Mouse (Mus musculus): ENCODE results near the gene Olfr279.

DNA sequence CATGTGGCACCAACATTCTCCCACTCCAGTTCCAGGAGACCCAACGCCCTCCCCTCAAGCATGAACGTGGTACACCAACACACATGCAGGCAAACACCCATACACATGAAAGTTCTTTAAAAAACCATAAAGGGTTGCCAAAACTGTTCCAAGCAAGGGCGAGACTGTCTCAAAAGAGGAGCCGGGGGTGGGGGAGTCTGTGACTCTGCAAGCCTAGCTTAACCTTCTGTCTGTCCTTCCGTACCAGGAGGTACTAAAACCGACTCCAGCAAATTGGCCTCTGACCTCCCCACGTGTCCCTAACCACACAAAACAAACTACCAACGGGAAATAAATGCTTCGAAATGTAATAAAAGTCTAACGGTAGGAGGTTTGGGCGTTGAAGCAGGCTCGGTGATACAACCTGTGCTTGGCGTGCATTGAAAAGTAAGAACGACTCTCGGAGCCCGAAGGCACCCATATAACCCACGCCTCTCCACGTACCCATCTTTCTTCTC lies 40.9 kb downstream of the Olfr279 start:
- TF ChIP-seq CTCF (IDR thresholded peaks at IDR 0.05; ENCODE audit: control insufficient read depth, insufficient read depth, insufficient replicate concordance, low read depth, low read length), result no peak
- no peak for TF ChIP-seq POLR2A (IDR thresholded peaks at IDR 0.05; ENCODE audit: control insufficient read depth, low read depth, low read length)
